Mouse (Mus musculus) c-Kit-negative CD71-positive TER-119-positive erythroid progenitor cells, embryonic 14.5 days (primary cell): ENCODE data around the gene Tmem184a.
A peak's percentile ranks its signal among the peaks of the same experiment; 100 is the strongest.

Experiments
- DNase-seq: peaks from one replicate; pipeline ENCODE4 v3.0.0-alpha.2; 2013; ENCODE audit warnings: low read depth, low spot score

Tmem184a gene

DNA sequence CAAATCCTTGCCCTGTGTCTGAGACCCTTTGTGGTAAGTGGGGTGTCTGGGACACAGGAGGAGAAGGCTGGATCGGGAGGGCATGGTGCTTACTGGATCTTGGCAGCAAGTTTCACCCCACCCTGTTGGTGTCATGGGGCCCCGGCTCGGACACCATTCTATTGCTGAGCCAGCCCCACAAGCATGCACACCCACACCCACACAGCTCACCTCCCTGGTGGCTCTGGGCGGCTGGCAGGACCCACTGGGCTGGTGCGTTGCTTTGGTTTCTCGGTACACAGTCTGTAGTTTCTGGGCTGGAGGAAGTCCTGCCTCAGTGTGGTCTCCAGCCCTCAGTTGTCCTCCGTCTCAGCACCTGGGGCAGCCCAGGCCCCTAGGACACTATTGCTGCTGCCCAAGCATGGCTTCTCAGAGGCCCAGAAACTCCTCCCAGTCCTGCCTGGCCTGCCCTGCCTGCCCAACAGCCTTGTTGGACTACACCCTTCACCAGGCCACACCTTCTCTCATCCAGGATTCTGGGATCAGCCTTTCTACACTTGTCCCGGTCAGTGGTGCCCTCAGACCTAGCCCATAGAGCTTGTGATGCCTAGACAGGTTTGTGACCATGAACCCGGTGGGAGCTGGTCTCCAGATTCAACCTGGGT lies at the start of gene Tmem184a:
TSS of gene Tmem184a (minus strand) at position 380 of the 644 bp plus-strand sequence.
- no peak for DNase-seq

- DNase-seq, result no peak
Observed at GRCm38 (mm10) chr5:139862759-139863158, 43.0 kb upstream of the Tmem184a start.

DNA sequence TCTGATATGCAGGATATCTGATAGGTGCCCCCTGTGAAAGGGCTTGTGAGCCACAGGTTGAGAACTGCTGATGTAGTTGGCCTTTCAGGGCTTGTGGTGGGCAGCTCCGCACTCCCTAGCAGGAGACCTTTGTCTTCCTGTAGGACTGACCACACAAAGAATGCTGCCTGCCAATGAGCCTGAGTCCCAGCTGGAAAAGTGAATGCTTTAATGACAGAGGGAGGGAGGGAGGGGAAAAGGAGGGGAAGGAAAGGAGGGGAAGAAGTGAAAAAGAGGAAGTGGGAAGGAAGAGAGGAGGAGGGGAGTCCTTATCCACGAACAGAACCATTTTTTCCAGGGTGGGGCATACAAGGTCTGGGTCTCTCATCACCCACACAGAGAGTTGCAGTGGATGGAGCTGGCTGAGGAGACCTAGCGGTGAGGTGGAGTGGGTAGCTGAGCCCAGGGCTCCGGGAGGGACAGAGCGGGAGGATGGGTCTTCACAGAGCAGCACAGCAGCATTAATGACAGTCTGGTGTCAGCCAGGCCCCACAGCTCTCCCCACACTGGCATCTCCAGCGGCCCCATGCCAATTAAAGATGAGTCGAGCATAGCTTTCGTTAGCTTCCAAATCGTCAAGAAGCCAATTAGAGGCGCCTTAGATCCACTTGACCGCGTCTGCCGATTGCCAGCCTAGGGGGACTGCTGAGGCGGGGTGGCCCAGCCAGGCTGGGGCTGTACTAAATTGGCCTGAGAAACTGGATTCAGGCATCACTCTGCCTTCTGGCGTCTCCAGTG lies 40.8 kb upstream of the Tmem184a start:
- DNase-seq, result no peak

DNA sequence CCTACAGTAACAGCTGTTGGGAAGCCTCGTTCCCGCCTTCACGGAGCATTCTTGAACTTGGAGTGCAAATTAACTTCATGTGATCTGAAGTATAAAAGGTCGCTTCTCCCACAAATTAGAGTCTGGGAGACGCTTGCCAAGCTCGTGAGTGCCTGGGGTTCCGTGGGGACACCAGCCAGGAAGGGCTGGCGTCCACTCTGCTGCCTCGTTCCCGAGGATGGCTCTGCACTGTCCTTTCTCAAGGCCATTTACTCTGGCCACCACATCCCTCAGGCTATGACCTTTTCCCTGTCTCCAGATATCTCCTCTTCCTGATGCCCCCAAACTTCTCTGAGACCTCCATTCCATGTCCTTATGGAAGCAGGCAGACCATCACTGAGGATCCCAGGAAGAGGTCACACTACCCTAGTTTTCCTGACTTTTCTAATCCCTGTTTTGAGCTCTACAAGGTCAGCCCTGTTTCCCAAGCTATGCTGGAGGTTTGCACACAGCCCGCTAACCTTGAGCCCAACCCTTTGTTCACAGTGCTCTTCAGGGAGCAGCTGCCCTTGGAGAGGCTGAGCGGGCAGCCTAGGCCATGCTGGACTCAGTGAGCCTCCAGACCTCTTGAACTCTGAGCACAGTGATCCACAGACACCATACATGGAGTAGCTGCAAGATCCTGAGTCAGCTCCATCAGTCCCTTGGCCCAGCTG lies 30.1 kb upstream of the Tmem184a start:
- DNase-seq, result no peak

- no peak for DNase-seq
Observed at GRCm38 (mm10) chr5:139839142-139839541, 19.4 kb upstream of the Tmem184a start.

GRCm38 (mm10) chr5:139838476-139838892 lies 18.8 kb upstream of the Tmem184a start:
- DNase-seq, result no peak

- DNase-seq, result no peak
Observed at GRCm38 (mm10) chr5:139835706-139836105, 16.0 kb upstream of the Tmem184a start.

DNA sequence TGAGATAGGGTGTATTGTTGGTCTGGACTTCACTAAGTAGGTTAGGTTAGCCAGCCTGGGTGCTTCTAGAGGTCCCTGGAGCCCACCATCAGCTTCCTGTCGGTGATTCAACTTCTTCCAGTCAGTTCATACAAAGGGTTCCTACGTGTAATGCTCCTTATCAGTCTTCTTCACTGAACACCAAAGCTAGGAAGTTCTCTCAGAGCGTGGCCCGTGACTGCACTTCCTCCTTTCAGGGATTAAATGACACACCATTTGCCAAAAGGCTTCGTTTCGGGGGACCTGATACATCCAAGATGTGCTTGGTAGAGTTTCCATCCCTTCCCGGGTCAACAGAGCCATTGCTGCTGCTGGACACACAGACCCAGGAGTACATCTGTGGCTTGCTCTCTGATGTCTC lies 12.4 kb upstream of the Tmem184a start:
- DNase-seq, result no peak

DNA sequence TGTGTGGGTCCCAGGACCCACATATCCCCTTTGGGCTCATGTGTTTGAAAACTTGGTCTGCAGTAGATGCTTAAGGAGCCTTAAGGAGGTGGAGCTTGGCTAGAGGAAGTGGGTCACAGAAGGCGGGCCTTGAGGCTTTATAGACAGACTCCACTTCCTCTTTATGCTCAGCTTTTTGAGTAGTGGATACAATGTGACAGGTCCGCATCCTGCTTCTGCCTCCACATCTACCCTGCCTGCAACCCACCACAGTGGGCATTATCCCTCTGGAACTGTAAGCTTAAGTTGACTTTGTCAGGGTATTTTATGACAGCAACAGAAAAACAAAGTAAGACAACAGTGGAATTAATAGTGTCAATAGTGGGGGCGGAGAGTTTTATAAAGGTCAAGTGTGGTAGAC lies 11.0 kb upstream of the Tmem184a start:
- no peak for DNase-seq

- DNase-seq, result no peak
Observed at GRCm38 (mm10) chr5:139829384-139829783, 9.7 kb upstream of the Tmem184a start.

DNA sequence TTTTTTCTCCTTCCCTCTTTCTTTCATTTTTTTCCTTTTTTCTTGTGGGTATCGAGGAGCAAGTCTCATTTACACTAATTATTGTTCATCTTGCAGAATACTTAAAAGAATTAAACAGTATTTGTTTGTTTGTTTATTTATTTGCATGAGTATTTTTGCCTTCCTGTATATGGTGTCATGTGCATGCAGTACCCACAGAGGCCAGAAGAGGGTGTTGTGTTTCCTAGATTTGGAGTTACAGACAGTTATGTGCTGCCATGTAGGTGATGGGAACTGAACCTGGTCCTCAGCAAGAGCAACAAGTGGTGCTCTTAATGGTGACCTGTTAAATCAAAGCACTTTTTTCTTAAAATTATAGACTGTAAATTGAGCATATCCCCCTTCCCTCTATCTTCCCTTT lies 7.9 kb upstream of the Tmem184a start:
- no peak for DNase-seq

- peak; percentile 79 for DNase-seq
Observed at GRCm38 (mm10) chr5:139826357-139827055, 6.8 kb upstream of the Tmem184a start, which contains the start of the genes Gm26938 and Psmg3. Gene Gm26938 (minus strand): TSS chr5:139826407. Gene Psmg3 (minus strand): TSS chr5:139826885.

- no peak for DNase-seq
Observed at GRCm38 (mm10) chr5:139825947-139826346, 6.2 kb upstream of the Tmem184a start.

DNA sequence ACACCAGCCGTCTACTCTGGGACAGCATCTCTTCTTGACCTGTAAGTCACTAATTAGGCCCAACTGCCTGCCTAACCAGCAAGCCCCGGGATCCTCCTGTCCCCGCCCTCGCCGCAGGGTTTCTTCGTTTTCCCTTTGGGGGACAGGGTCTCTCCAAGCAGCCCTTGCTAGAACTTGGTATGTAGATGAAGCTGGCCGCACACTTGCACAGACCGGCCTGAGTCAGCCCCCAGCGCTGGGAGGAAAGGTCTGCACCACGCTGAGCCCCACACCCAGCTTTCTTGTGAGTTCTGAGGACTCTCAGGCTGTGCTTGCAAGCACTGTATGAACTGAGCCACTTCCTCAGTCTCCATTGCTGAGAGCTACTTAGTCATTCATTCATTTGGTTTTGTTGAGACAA lies 4.8 kb upstream of the Tmem184a start:
- DNase-seq, result no peak

DNA sequence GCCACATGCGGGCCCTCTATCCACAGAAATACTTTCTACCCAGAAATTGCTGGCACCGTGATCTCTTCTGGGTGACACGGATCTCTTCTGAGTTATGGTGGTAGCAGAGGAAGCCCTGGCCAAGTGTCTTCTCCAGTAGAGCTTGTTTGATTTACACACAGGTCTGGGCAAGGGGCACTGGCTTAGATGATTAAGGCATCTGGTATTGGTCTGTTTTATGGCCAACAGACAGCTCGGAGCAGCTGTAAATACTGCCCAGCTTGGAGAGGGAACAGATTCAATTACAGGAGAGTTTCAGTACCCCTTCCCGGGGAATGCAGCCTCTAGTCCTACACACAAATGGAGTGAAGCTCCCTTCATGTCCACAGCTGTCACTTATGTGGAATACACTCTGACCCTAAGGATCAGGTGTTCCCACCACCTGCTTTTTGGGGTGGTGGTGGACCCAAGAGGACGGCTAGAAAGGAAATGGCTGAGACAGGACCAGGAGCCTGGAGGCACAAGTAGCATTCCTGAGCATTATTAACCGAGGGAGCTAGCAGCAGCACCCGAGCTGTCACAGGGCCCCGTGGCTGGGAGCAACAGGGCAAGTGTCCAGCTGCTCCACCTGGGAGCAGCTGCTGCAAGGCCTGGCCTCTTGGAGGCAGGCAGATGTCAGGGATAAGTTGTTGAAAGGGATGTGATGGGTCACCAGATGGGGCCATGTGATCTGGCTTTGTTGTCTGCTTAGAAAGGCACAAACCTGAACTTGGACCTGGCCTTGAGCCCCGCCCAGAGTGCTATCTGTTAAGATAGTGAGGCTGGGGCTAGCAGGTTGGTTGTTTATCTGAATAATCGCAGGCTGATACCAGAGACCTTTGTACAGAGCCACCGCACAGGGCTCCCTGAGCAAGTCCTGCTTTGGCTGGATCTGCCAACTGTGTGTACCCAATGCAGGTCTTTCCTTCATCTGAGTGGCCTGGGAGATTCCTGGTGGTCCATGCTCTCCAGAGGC lies 2.0 kb upstream of the Tmem184a start:
- DNase-seq, result no peak

DNA sequence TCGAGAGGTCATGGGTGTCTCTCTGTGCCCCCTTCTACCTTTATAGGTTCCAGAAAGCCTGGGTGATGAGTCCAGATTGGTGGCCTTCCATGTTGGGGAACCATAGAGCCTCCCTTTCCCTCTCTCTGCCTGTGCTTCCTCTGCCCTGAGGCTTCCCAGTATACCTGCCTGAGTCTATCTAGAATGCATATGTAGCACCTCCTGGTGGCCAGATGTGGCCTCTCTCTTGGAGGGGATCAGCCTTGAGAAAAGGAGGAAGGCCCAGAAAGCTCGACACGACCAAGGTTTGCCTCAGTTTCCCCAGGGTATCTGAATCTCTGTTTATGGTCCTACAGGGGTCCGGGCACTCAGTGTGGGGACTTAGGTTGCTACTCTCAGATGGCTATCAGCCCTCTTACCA lies 916 bp downstream of the Tmem184a start:
- DNase-seq, result peak; percentile 76

GRCm38 (mm10) chr5:139818056-139818455 lies 1.7 kb downstream of the Tmem184a start:
- DNase-seq, result no peak

DNA sequence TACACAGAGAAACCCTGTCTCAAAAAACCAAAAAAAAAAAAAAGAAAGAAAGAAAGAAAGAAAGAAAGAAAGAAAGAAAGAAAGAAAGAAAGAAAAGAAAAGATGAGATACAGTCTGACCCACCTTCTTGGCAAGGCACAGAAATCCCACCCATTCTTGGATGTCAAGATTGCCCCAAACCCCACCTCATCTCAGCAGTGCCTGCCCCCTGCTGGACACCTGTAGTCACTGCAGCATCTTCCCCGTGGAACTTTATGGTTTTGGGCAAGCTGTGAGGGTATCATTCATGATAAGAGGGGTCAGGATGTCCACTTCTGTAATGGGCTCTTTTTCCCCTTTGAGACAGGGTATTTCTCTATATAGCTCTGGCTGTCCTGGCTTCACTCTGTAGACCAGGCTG lies 2.4 kb downstream of the Tmem184a start:
- peak; percentile 47 for DNase-seq

GRCm38 (mm10) chr5:139816445-139816844 lies 3.3 kb downstream of the Tmem184a start:
- no peak for DNase-seq

DNA sequence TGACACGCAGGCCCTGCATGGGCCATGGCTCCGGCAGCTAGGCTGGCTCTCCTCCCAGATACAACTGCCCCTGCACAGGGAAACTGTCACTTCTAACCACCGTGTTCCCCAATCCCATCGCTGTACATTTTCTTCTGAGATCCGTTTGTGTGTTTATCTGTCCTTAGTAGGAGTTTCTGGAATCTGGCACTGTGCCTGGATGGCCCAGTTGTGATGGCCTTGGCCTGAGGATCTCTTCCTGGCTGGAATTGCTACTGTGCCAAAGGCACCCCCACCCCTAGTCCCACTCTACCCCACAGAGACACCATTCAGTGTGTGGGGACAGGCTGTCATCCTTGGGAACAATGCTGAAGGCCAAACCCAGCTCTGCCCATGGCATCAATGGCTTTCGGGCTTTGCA lies 3.8 kb downstream of the Tmem184a start:
- DNase-seq, result no peak

DNA sequence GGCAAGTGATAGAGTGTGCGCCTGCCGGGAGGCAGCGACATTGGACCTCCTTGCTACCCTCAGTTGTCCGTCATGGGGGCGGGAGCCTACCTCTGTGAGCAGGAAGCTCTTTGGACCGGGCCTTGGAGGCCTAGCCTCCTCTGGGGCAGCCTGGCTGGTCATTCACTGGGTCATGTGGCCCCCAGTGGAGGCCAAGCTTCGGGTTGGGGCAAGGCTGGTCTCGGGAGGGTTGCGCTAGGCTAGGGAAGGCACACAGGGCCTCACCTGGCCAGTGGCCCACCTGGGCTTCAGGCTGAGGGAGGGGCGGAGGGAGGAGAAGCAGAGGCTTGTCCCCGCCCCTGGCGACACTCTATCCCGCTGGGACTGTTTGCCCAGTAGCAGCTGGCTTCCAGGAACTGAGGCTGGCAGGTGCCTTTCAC lies 5.7 kb downstream of the Tmem184a start:
- no peak for DNase-seq
